Mouse (Mus musculus): ENCODE measurements around the gene Sptbn4. TPM values are rescaled to one million over a fixed set of nuclear protein-coding genes. Genes with fewer than 3 reads are reported as not detected.

Sptbn4 gene
- polyA plus RNA-seq, 1 experiment from 2014 or later = 4.1 TPM

DNA sequence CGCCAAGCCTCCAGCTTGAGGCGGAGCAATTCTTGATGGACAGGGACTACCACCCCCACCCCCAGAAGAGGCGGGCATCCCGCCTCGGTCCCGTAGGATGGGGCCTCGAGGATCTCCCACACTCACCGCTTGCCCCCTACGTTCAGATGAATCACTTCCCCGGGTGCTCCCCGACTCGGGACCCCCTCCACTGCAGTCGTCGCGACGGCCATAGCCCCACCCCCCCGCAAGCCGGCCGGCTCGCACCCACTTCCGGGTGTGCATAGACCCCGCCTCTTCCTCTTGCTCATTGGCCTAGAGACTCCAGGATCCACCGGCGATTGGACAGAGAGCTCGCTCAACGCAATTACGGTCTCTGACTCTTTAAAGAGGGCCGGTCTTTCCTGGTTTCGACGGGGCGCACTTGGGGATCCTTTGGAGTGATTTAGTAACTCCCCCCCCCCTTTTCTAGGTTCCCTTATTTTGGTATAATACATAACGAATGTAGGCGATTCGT is 91.7 kb downstream of the Sptbn4 start, which contains the start of gene Shkbp1:
Gene Shkbp1 (minus strand): TSS at position 275 of the 496 bp plus-strand sequence.
- no peaks in the 10 kb centered on the region for H3K9me3 ChIP-seq (ENCODE audit: control insufficient read depth, low read length)
- peak within 1 kb of the TSS; percentile 72 for H3K27ac ChIP-seq (replicated peaks; ENCODE audit: low read depth, low read length)
- under 1% methylated on average over 34 of the region's 34 CpGs for WGBS
- peaks cover 22% of the 10 kb centered on the region for H3K27me3 ChIP-seq (ENCODE audit: control insufficient read depth, insufficient read depth, low read length)
- peak; percentile 95 for DNase-seq
- peaks cover 15% of the 10 kb centered on the region for H3K4me1 ChIP-seq (ENCODE audit: control insufficient read depth, insufficient read depth, low read length)
- peak within 1 kb of the TSS; percentile 60 for H3K9ac ChIP-seq (replicated peaks; ENCODE audit: low read length)
- H3K36me3 ChIP-seq (ENCODE audit: control insufficient read depth, insufficient read depth, low read length) = peaks cover 25% of the 10 kb centered on the region
- H3K4me2 ChIP-seq (ENCODE audit: low read length) = peak within 1 kb of the TSS; percentile 54
- ATAC-seq (ENCODE audit: low FRiP score, low TSS enrichment) = peak; percentile 95
- H3K4me3 ChIP-seq (replicated peaks; ENCODE audit: low read depth, low read length) = peak within 1 kb of the TSS; percentile 69

DNA sequence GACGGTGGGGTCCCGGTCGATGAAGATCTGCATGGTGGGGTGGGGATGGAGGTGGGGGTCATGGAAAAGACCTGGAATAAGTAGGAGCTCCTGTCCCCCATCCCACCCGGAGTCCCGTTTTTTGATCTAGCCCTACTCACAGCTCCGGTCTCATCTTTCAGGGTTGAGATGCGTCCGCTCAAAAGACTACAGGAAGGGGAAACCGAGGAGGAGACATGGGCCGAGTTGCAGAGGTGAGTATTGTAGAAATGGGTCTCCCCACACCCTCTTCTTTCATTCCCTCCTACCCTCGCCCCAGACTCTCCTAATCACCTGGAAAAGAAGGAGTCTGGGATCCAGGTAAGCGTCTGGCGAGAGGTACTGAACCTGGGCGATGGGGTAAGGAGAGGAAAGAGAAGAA is 92.2 kb downstream of the Sptbn4 start:
- H3K9ac ChIP-seq (replicated peaks; ENCODE audit: low read length) = peak overlapping the region; percentile 60
- H3K9me3 ChIP-seq (ENCODE audit: control insufficient read depth, low read length) = no peaks in the 10 kb centered on the region
- peak overlapping the region; percentile 69 for H3K4me3 ChIP-seq (replicated peaks; ENCODE audit: low read depth, low read length)
- 5% methylated on average over 14 of the region's 14 CpGs for WGBS
- DNase-seq (no peak), ATAC-seq (ENCODE audit: low FRiP score, low TSS enrichment) (no peak)
- peaks cover 15% of the 10 kb centered on the region for H3K4me1 ChIP-seq (ENCODE audit: control insufficient read depth, insufficient read depth, low read length)
- H3K27me3 ChIP-seq (ENCODE audit: control insufficient read depth, insufficient read depth, low read length) = peaks cover 22% of the 10 kb centered on the region
- peak overlapping the region; percentile 72 for H3K27ac ChIP-seq (replicated peaks; ENCODE audit: low read depth, low read length)
- H3K4me2 ChIP-seq (ENCODE audit: low read length) = peak overlapping the region; percentile 54
- peaks cover 30% of the 10 kb centered on the region for H3K36me3 ChIP-seq (ENCODE audit: control insufficient read depth, insufficient read depth, low read length)

DNA sequence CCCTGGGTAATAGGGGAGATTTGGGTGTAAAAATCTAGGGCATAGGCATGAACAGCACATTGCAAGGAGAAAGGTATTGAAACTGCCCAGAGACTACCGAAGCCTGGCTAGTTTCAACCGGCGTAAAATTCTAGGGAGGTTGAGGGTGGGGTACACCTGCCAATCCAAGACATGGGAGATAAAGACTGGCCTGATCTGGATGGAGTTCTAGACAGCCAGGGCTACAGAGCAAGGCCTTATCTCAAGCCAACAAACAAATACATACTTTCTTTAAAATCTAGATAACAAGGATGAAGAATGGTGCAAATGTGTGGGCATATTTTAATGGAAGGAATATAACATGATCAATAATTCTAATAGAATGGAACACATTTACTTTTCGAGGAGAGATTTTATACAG is 92.7 kb downstream of the Sptbn4 start:
- Histone ChIP-seq H3K27me3 (ENCODE audit: control insufficient read depth, insufficient read depth, low read length) (peaks cover 22% of the 10 kb centered on the region), H3K4me1 (ENCODE audit: control insufficient read depth, insufficient read depth, low read length) (peaks cover 15% of the 10 kb centered on the region), H3K9ac (replicated peaks; ENCODE audit: low read length) (peak overlapping the region; percentile 60), H3K9me3 (ENCODE audit: control insufficient read depth, low read length) (no peaks in the 10 kb centered on the region), H3K4me3 (replicated peaks; ENCODE audit: low read depth, low read length) (peak overlapping the region; percentile 69), H3K27ac (replicated peaks; ENCODE audit: low read depth, low read length) (no peak overlapping the region), H3K36me3 (ENCODE audit: control insufficient read depth, insufficient read depth, low read length) (peaks cover 32% of the 10 kb centered on the region), H3K4me2 (ENCODE audit: low read length) (peak overlapping the region; percentile 54)
- DNase-seq = no peak
- 52% methylated on average over 4 of the region's 4 CpGs for WGBS
- no peak for ATAC-seq (ENCODE audit: low FRiP score, low TSS enrichment)

DNA sequence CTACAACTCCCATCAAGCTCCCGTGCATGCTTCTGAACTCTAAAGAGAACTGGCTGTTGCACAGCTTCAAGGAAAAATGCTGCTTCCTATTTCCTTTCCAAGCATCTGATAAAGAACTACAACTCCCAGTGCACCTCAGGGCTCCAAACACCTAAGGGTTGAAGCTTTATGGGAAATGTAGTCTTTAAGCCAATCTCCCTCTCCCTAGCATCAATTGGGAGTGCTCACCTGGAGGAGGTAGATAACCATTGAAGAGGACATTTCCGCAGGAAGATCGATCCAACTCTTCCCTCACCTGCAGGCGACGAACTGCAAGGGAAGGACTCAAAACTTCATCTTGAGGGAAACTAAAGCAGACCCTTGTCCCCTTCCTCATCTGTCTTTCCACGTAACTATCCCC is 93.3 kb downstream of the Sptbn4 start:
- H3K27me3 ChIP-seq (ENCODE audit: control insufficient read depth, insufficient read depth, low read length) = peaks cover 22% of the 10 kb centered on the region
- no peak overlapping the region for H3K27ac ChIP-seq (replicated peaks; ENCODE audit: low read depth, low read length)
- ATAC-seq (ENCODE audit: low FRiP score, low TSS enrichment) (no peak), DNase-seq (peak; percentile 78)
- peak overlapping the region; percentile 54 for H3K4me2 ChIP-seq (ENCODE audit: low read length)
- H3K4me3 ChIP-seq (replicated peaks; ENCODE audit: low read depth, low read length) = peak overlapping the region; percentile 69
- H3K36me3 ChIP-seq (ENCODE audit: control insufficient read depth, insufficient read depth, low read length) = peaks cover 38% of the 10 kb centered on the region
- peaks cover 15% of the 10 kb centered on the region for H3K4me1 ChIP-seq (ENCODE audit: control insufficient read depth, insufficient read depth, low read length)
- 27% methylated on average over 6 of the region's 6 CpGs for WGBS
- no peak overlapping the region for H3K9ac ChIP-seq (replicated peaks; ENCODE audit: low read length)
- no peaks in the 10 kb centered on the region for H3K9me3 ChIP-seq (ENCODE audit: control insufficient read depth, low read length)

DNA sequence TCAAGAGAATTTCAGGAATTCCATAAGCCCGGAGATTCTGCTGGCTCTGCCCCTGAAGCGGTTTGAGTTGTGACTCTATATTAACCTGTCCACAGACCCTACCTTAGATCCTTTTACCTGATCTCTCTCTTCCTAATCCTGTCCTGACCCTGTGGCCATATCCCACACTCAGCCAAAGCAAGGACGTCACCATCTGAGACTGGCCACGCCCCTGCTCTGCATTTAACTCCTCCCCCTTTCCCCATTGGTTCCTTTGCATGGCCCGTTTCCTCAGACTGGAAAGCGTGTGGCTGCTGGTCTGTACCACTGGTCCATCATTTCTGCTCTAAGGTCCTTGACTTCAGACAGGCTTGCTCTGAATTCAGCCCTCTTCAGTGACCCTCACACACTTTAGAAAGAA is 102.0 kb downstream of the Sptbn4 start:
- 19% methylated on average over 6 of the region's 6 CpGs for WGBS
- H3K36me3 ChIP-seq (ENCODE audit: control insufficient read depth, insufficient read depth, low read length) = peaks cover 79% of the 10 kb centered on the region
- H3K27me3 ChIP-seq (ENCODE audit: control insufficient read depth, insufficient read depth, low read length) = no peaks in the 10 kb centered on the region
- no peak overlapping the region for H3K4me2 ChIP-seq (ENCODE audit: low read length)
- no peak overlapping the region for H3K27ac ChIP-seq (replicated peaks; ENCODE audit: low read depth, low read length)
- ATAC-seq (ENCODE audit: low FRiP score, low TSS enrichment) = no peak
- no peaks in the 10 kb centered on the region for H3K9me3 ChIP-seq (ENCODE audit: control insufficient read depth, low read length)
- no peak overlapping the region for H3K9ac ChIP-seq (replicated peaks; ENCODE audit: low read length)
- H3K4me3 ChIP-seq (replicated peaks; ENCODE audit: low read depth, low read length) = no peak overlapping the region
- no peak for DNase-seq
- H3K4me1 ChIP-seq (ENCODE audit: control insufficient read depth, insufficient read depth, low read length) = no peaks in the 10 kb centered on the region

DNA sequence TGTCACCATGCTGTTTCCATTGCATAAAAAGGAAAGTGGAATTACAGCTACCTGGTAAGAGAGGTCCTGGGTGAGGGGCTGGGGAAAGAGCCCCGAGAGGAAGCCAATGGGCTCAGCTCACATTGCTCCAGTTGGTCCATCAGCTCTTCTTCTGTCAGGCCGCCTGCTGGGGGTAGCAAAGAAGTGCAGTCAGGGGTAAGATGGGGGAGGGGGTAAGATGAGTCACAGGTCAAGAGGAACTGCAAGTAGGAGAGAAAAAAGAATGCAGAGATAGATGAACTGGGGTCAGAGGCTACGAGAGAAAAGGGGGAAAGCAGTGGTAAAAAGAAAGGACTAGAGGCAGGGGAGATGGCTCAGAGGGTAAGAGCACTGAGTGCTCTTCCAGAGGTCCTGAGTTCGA is 104.9 kb downstream of the Sptbn4 start:
- peaks cover 16% of the 10 kb centered on the region for H3K4me1 ChIP-seq (ENCODE audit: control insufficient read depth, insufficient read depth, low read length)
- no peak overlapping the region for H3K4me3 ChIP-seq (replicated peaks; ENCODE audit: low read depth, low read length)
- ATAC-seq (ENCODE audit: low FRiP score, low TSS enrichment) = no peak
- DNase-seq = no peak
- H3K36me3 ChIP-seq (ENCODE audit: control insufficient read depth, insufficient read depth, low read length) = peaks cover 54% of the 10 kb centered on the region
- H3K4me2 ChIP-seq (ENCODE audit: low read length) = no peak overlapping the region
- WGBS = 35% methylated on average over 4 of the region's 4 CpGs
- H3K27me3 ChIP-seq (ENCODE audit: control insufficient read depth, insufficient read depth, low read length) = peaks cover 8% of the 10 kb centered on the region; the same call in 1 of the 2 replicates
- H3K9me3 ChIP-seq (ENCODE audit: control insufficient read depth, low read length) = no peaks in the 10 kb centered on the region
- no peak overlapping the region for H3K27ac ChIP-seq (replicated peaks; ENCODE audit: low read depth, low read length)
- no peak overlapping the region for H3K9ac ChIP-seq (replicated peaks; ENCODE audit: low read length)

DNA sequence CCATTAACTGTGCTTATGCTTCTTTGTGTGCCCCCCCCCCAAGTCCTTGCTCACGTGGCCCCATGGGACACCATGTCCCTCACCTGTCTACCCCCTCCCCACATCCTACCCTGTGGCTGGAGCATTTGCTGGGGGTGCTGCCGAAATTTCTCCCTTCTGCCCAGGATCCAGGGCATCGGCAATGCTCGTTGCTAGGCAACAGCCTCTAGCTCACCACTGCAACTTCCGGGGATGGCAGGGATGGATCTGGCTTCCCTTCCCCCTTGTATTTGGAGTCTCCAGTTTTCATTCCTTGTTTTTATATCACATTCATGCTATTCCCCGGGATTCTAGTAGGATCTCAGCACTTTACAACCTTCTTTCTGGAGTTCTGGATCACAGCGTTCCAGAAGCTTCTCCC is 108.0 kb downstream of the Sptbn4 start:
- Histone ChIP-seq H3K4me3 (replicated peaks; ENCODE audit: low read depth, low read length) (peak overlapping the region; percentile 29), H3K36me3 (ENCODE audit: control insufficient read depth, insufficient read depth, low read length) (peaks cover 23% of the 10 kb centered on the region), H3K4me2 (ENCODE audit: low read length) (peak overlapping the region; percentile 51), H3K9me3 (ENCODE audit: control insufficient read depth, low read length) (no peaks in the 10 kb centered on the region), H3K27me3 (ENCODE audit: control insufficient read depth, insufficient read depth, low read length) (peaks cover 36% of the 10 kb centered on the region), H3K4me1 (ENCODE audit: control insufficient read depth, insufficient read depth, low read length) (peaks cover 28% of the 10 kb centered on the region), H3K27ac (replicated peaks; ENCODE audit: low read depth, low read length) (no peak overlapping the region; the same call in 1 of the 2 replicates), H3K9ac (replicated peaks; ENCODE audit: low read length) (peak overlapping the region; percentile 36; the same call in 1 of the 2 replicates)
- no peak for ATAC-seq (ENCODE audit: low FRiP score, low TSS enrichment)
- 25% methylated on average over 7 of the region's 7 CpGs for WGBS
- DNase-seq = peak; percentile 82

DNA sequence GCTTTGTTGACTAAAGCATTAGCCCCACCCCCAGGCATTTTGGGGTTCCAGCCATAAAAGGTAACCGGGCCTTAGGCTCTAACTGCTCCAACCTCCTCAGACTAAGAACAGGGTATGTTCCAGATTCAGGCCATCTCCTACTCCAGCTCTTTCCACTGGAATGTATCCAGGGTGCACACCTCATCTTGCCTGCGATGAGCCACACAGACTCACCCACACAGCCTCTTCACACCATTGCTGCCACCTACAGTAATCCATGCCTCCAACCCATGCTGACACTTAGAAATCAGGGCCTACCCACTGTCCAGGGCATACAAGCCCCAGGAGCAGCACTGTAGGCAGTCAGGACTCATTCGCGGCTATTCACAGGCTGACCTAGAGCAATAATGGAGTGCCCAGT is 108.4 kb downstream of the Sptbn4 start:
- no peak for DNase-seq
- Histone ChIP-seq H3K4me3 (replicated peaks; ENCODE audit: low read depth, low read length) (peak overlapping the region; percentile 29), H3K9me3 (ENCODE audit: control insufficient read depth, low read length) (no peaks in the 10 kb centered on the region), H3K27ac (replicated peaks; ENCODE audit: low read depth, low read length) (no peak overlapping the region; the same call in 1 of the 2 replicates), H3K4me2 (ENCODE audit: low read length) (peak overlapping the region; percentile 51), H3K9ac (replicated peaks; ENCODE audit: low read length) (peak overlapping the region; percentile 36; the same call in 1 of the 2 replicates), H3K4me1 (ENCODE audit: control insufficient read depth, insufficient read depth, low read length) (peaks cover 28% of the 10 kb centered on the region), H3K36me3 (ENCODE audit: control insufficient read depth, insufficient read depth, low read length) (peaks cover 20% of the 10 kb centered on the region), H3K27me3 (ENCODE audit: control insufficient read depth, insufficient read depth, low read length) (peaks cover 40% of the 10 kb centered on the region)
- no peak for ATAC-seq (ENCODE audit: low FRiP score, low TSS enrichment)
- WGBS = 69% methylated on average over 4 of the region's 4 CpGs

DNA sequence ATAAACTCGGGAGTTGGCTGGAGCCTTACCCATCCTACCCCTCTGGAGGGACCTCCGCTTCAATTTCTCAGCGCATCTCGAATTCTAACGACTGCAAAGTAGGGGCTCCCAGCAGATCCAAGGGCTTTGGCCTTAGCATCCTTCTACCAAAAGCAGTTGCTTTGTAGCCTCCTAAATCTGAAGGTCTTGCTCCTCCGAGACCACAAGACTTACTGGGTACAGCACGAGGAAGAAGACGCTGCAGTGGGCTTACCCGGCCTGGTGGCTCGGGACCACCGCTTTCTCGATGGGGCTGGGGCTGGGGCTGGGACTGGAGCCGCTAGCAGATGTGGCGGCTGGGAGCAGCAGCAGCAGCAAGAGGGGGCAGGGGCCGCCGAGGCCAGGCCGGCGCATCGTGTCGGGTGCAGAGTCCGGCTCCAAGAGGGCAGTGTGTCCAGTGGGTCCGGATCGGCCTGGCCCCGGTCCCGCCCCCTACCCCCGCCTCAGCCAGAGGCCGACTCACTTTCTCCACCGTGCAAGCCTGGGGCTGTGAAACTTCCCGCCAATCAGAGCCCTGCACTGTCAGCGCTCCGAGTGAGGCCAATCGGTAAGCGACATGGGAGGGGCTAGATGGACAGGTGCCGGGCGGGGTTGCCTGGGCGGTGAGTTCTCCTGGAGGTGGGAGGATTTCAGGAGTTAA is 110.2 kb downstream of the Sptbn4 start, which contains the start of gene Ltbp4:
Gene Ltbp4 (minus strand): TSS at position 518 of the 679 bp plus-strand sequence.
- Histone ChIP-seq H3K9ac (replicated peaks; ENCODE audit: low read length) (peak within 1 kb of the TSS; percentile 31), H3K27me3 (ENCODE audit: control insufficient read depth, insufficient read depth, low read length) (peaks cover 56% of the 10 kb centered on the region), H3K9me3 (ENCODE audit: control insufficient read depth, low read length) (no peaks in the 10 kb centered on the region), H3K4me1 (ENCODE audit: control insufficient read depth, insufficient read depth, low read length) (peaks cover 34% of the 10 kb centered on the region), H3K4me2 (ENCODE audit: low read length) (peak within 1 kb of the TSS; percentile 53), H3K4me3 (replicated peaks; ENCODE audit: low read depth, low read length) (peak within 1 kb of the TSS; percentile 30), H3K36me3 (ENCODE audit: control insufficient read depth, insufficient read depth, low read length) (peaks cover 7% of the 10 kb centered on the region), H3K27ac (replicated peaks; ENCODE audit: low read depth, low read length) (no peak within 1 kb of the TSS)
- WGBS = under 1% methylated on average over 36 of the region's 36 CpGs
- no peak for ATAC-seq (ENCODE audit: low FRiP score, low TSS enrichment)
- DNase-seq = no peak
